Mouse (Mus musculus) neural tube, embryonic 11.5 days (tissue): ENCODE results near the gene Tnfrsf19. TPM values are rescaled to one million over a fixed set of nuclear protein-coding genes. Genes with fewer than 3 reads are reported as not detected.

Source experiments
- ATAC-seq: fragments of 200-750 bp; cut with Nextera tagmentation; 2 replicates; pipeline ENCODE4 v1.8.0; 2017; ENCODE audit warnings: moderate number of reproducible peaks, mild to moderate bottlenecking, moderate TSS enrichment, moderate library complexity; ENCODE audit not compliant: insufficient read depth, low FRiP score, low TSS enrichment
- DNase-seq: peaks from one replicate; pipeline ENCODE4 v3.0.0-alpha.2; 2015; ENCODE audit warnings: low spot score
- H3K27ac ChIP-seq: fragments of 300-500 bp; sonication (generic); 2 replicates; pipeline ENCODE4 v1.5.1; 2014; ENCODE audit warnings: low read depth, mild to moderate bottlenecking, low read length
- H3K27me3 ChIP-seq: fragments of 300-500 bp; sonication (generic); 2 replicates; pipeline ENCODE4 v1.6.1; 2014; ENCODE audit warnings: mild to moderate bottlenecking, low read length, mixed read lengths; ENCODE audit not compliant: control insufficient read depth, insufficient read depth
- H3K36me3 ChIP-seq: fragments of 300-500 bp; sonication (generic); 2 replicates; pipeline ENCODE4 v1.6.1; 2014; ENCODE audit warnings: mild to moderate bottlenecking, low read length, moderate library complexity, mixed read lengths; ENCODE audit not compliant: control insufficient read depth, insufficient read depth
- H3K4me1 ChIP-seq: fragments of 300-500 bp; sonication (generic); 2 replicates; pipeline ENCODE4 v1.6.1; 2014; ENCODE audit warnings: low read length, mixed read lengths; ENCODE audit not compliant: control insufficient read depth, insufficient read depth
- H3K4me2 ChIP-seq: fragments of 300-500 bp; sonication (generic); 2 replicates; pipeline ENCODE4 v1.6.1; 2014; ENCODE audit warnings: low read depth, mild to moderate bottlenecking, moderate library complexity
- H3K4me3 ChIP-seq: fragments of 300-500 bp; sonication (generic); 2 replicates; pipeline ENCODE4 v1.5.1; 2014; ENCODE audit warnings: low read depth, low read length
- H3K9ac ChIP-seq: fragments of 300-500 bp; sonication (generic); 2 replicates; pipeline ENCODE4 v1.6.1; 2014; ENCODE audit warnings: mild to moderate bottlenecking, low read length
- H3K9me3 ChIP-seq: fragments of 300-500 bp; sonication (generic); 2 replicates; pipeline ENCODE4 v1.6.1; 2016; ENCODE audit warnings: low read length; ENCODE audit not compliant: control insufficient read depth
- WGBS: fragments of 180-500 bp; shearing (Covaris S2); extraction: QIAGEN DNeasy Blood & Tissue Kit; methylation state at CpG from one replicate; pipeline ENCODE4 v1.1.7; 2014; 5-methylcytosine and 5-hydroxymethylcytosine counted together
- polyA plus RNA-seq: library from polyadenylated mRNA; unstranded; fragments of >200 nt; fragmentation: Nextera tagmentation; extraction: Ambion mirVana; gene quantifications from 2 replicates; pipeline ENCODE4 v1.2.1, GENCODE M21; 2014

Gene Tnfrsf19
- polyA plus RNA-seq, 1 experiment from 2014 or later = 53.8 TPM

- no peaks in the 10 kb centered on the region for H3K27me3 ChIP-seq
Observed at GRCm38 (mm10) chr14:61011621-61012174, 34.6 kb downstream of the Tnfrsf19 start.

GRCm38 (mm10) chr14:61005127-61005837 is 41.0 kb downstream of the Tnfrsf19 start:
- DNase-seq (peak; percentile 37), ATAC-seq (no peak)
- H3K9me3 ChIP-seq = no peaks in the 10 kb centered on the region
- H3K9ac ChIP-seq = no peak overlapping the region
- no peaks in the 10 kb centered on the region for H3K36me3 ChIP-seq
- H3K4me2 ChIP-seq = no peak overlapping the region
- 10% methylated on average over 17 of the region's 17 CpGs for WGBS
- no peak overlapping the region for H3K4me3 ChIP-seq
- no peaks in the 10 kb centered on the region for H3K27me3 ChIP-seq
- H3K4me1 ChIP-seq = 0 out of 2 replicates have a peak, but pooled peaks cover 3% of the 10 kb centered on the region
- no peak overlapping the region for H3K27ac ChIP-seq

More at GRCm38 (mm10) chr14:61011621-61012174, 34.6 kb downstream of the Tnfrsf19 start:
- Histone ChIP-seq H3K36me3 (no peaks in the 10 kb centered on the region), H3K4me3 (no peak overlapping the region), H3K9ac (no peak overlapping the region), H3K4me1 (no peaks in the 10 kb centered on the region; the same call in 1 of the 2 replicates), H3K4me2 (no peak overlapping the region), H3K9me3 (no peaks in the 10 kb centered on the region), H3K27ac (peak overlapping the region; percentile 24)
- WGBS = 83% methylated on average over 8 of the region's 8 CpGs
- DNase-seq = no peak
- ATAC-seq = no peak

- no peak for ATAC-seq
- H3K4me1 ChIP-seq = 0 out of 2 replicates have a peak, but pooled peaks cover 3% of the 10 kb centered on the region
- no peak for DNase-seq
- H3K36me3 ChIP-seq = no peaks in the 10 kb centered on the region
- 90% methylated on average over 6 of the region's 6 CpGs for WGBS
- H3K27ac ChIP-seq = no peak overlapping the region
- no peak overlapping the region for H3K4me3 ChIP-seq
- H3K27me3 ChIP-seq = no peaks in the 10 kb centered on the region
- no peak overlapping the region for H3K9ac ChIP-seq
- H3K9me3 ChIP-seq = no peaks in the 10 kb centered on the region
- H3K4me2 ChIP-seq = no peak overlapping the region
Observed at GRCm38 (mm10) chr14:61003676-61004075, 42.6 kb downstream of the Tnfrsf19 start.

GRCm38 (mm10) chr14:61000072-61000471 is 46.2 kb downstream of the Tnfrsf19 start:
- Histone ChIP-seq H3K4me3 (no peak overlapping the region), H3K9ac (no peak overlapping the region), H3K4me2 (no peak overlapping the region), H3K9me3 (no peaks in the 10 kb centered on the region), H3K27ac (no peak overlapping the region), H3K36me3 (no peaks in the 10 kb centered on the region), H3K4me1 (0 out of 2 replicates have a peak, but pooled peaks cover 1% of the 10 kb centered on the region), H3K27me3 (no peaks in the 10 kb centered on the region)
- 88% methylated on average over 5 of the region's 5 CpGs for WGBS
- no peak for DNase-seq
- no peak for ATAC-seq

GRCm38 (mm10) chr14:60996556-60996955 is 49.7 kb downstream of the Tnfrsf19 start:
- Histone ChIP-seq H3K4me3 (no peak overlapping the region), H3K9me3 (no peaks in the 10 kb centered on the region), H3K27ac (no peak overlapping the region), H3K4me1 (no peaks in the 10 kb centered on the region), H3K27me3 (no peaks in the 10 kb centered on the region), H3K4me2 (no peak overlapping the region), H3K36me3 (no peaks in the 10 kb centered on the region), H3K9ac (no peak overlapping the region)
- 70% methylated on average over 6 of the region's 6 CpGs for WGBS
- ATAC-seq (no peak), DNase-seq (no peak)

- Histone ChIP-seq H3K4me1 (no peaks in the 10 kb centered on the region), H3K27ac (no peak overlapping the region), H3K9ac (no peak overlapping the region), H3K36me3 (no peaks in the 10 kb centered on the region), H3K4me2 (no peak overlapping the region), H3K9me3 (no peaks in the 10 kb centered on the region), H3K4me3 (no peak overlapping the region), H3K27me3 (no peaks in the 10 kb centered on the region)
- DNase-seq (no peak), ATAC-seq (no peak)
- WGBS = 88% methylated on average over 10 of the region's 10 CpGs
Observed at GRCm38 (mm10) chr14:60993506-60993905, 52.8 kb downstream of the Tnfrsf19 start.

GRCm38 (mm10) chr14:60993092-60993491 is 53.2 kb downstream of the Tnfrsf19 start:
- H3K27me3 ChIP-seq = no peaks in the 10 kb centered on the region
- H3K9me3 ChIP-seq = no peaks in the 10 kb centered on the region
- no peaks in the 10 kb centered on the region for H3K36me3 ChIP-seq
- H3K4me1 ChIP-seq = no peaks in the 10 kb centered on the region
- no peak overlapping the region for H3K4me2 ChIP-seq
- no peak overlapping the region for H3K9ac ChIP-seq
- DNase-seq (no peak), ATAC-seq (no peak)
- 94% methylated on average over 3 of the region's 3 CpGs for WGBS
- no peak overlapping the region for H3K4me3 ChIP-seq
- H3K27ac ChIP-seq = no peak overlapping the region

GRCm38 (mm10) chr14:60992144-60992543 is 54.1 kb downstream of the Tnfrsf19 start:
- Histone ChIP-seq H3K9me3 (no peaks in the 10 kb centered on the region), H3K4me3 (no peak overlapping the region), H3K27me3 (no peaks in the 10 kb centered on the region), H3K9ac (no peak overlapping the region), H3K4me1 (no peaks in the 10 kb centered on the region), H3K36me3 (no peaks in the 10 kb centered on the region), H3K27ac (no peak overlapping the region), H3K4me2 (no peak overlapping the region)
- ATAC-seq = no peak
- no peak for DNase-seq
- 80% methylated on average over 4 of the region's 4 CpGs for WGBS

- Histone ChIP-seq H3K4me3 (no peak overlapping the region), H3K27me3 (no peaks in the 10 kb centered on the region), H3K9me3 (no peaks in the 10 kb centered on the region), H3K36me3 (no peaks in the 10 kb centered on the region), H3K4me2 (no peak overlapping the region), H3K27ac (no peak overlapping the region), H3K9ac (no peak overlapping the region), H3K4me1 (peaks cover 4% of the 10 kb centered on the region; the same call in 1 of the 2 replicates)
- DNase-seq (no peak), ATAC-seq (no peak)
- WGBS = 71% methylated on average over 6 of the region's 6 CpGs
Observed at GRCm38 (mm10) chr14:60988228-60988627, 58.1 kb downstream of the Tnfrsf19 start.
